Mouse (Mus musculus) kidney, postnatal 0 days (tissue): ENCODE results near the gene Zer1. TPM values are rescaled to one million over a fixed set of nuclear protein-coding genes. Genes with fewer than 3 reads are reported as not detected.
A peak's percentile ranks its signal among the peaks of the same experiment; 100 is the strongest.
"Not testable (repeated sequence)": the region's sequence is repeated elsewhere in the genome, so short reads cannot be mapped to it uniquely, and the experiment has no call there.

Experiments used
- ATAC-seq: fragments of 200-750 bp; cut with Nextera tagmentation; replicated peaks from 2 replicates; pipeline ENCODE4 v1.8.0; 2017; ENCODE audit warnings: low read depth, moderate number of reproducible peaks, moderate TSS enrichment, moderate library complexity; ENCODE audit not compliant: low FRiP score
- DNase-seq: peaks from one replicate; pipeline ENCODE4 v3.0.0-alpha.2; 2016; ENCODE audit warnings: low spot score
- H3K27ac ChIP-seq: fragments of 300-500 bp; sonication (generic); 2 replicates; pipeline ENCODE4 v1.5.1; 2014; ENCODE audit warnings: mild to moderate bottlenecking
- H3K27me3 ChIP-seq: fragments of 300-500 bp; sonication (generic); 2 replicates; pipeline ENCODE4 v1.6.1; 2014; ENCODE audit warnings: low read length, mixed read lengths; ENCODE audit not compliant: insufficient read depth
- H3K36me3 ChIP-seq: fragments of 300-500 bp; sonication (generic); 2 replicates; pipeline ENCODE4 v1.6.1; 2014; ENCODE audit warnings: low read length, mixed read lengths; ENCODE audit not compliant: insufficient read depth
- H3K4me1 ChIP-seq: fragments of 300-500 bp; sonication (generic); replicated peaks from 2 replicates; pipeline ENCODE4 v1.6.1; 2014; ENCODE audit warnings: antibody characterized with exemption, low read length, mixed read lengths; ENCODE audit not compliant: insufficient read depth
- H3K4me2 ChIP-seq: fragments of 300-500 bp; sonication (generic); 2 replicates; pipeline ENCODE4 v1.6.1; 2014; ENCODE audit warnings: mild to moderate bottlenecking, low read length, moderate library complexity, mixed read lengths
- H3K4me3 ChIP-seq: fragments of 300-500 bp; sonication (generic); replicated peaks from 2 replicates; pipeline ENCODE4 v1.5.1; 2014; ENCODE audit warnings: low read depth, low read length
- H3K9ac ChIP-seq: fragments of 300-500 bp; sonication (generic); 2 replicates; pipeline ENCODE4 v1.6.1; 2014; ENCODE audit warnings: low read depth, low read length
- H3K9me3 ChIP-seq: fragments of 300-500 bp; sonication (generic); replicated peaks from 2 replicates; pipeline ENCODE4 v1.6.1; 2016; ENCODE audit warnings: low read length, inconsistent platforms, mixed read lengths
- CTCF ChIP-seq: IDR thresholded peaks from 2 replicates; pipeline ENCODE4 v1.5.1; 2016; ENCODE audit warnings: antibody characterized with exemption, low read depth, mild to moderate bottlenecking, moderate library complexity
- WGBS: fragments of 180-500 bp; shearing (Covaris S2); extraction: QIAGEN DNeasy Blood & Tissue Kit; methylation state at CpG from one replicate; pipeline ENCODE4 v1.1.7; 2014; 5-methylcytosine and 5-hydroxymethylcytosine counted together
- polyA plus RNA-seq: library from polyadenylated mRNA; unstranded; fragments of >200 nt; fragmentation: Nextera tagmentation; extraction: Ambion mirVana; gene quantifications from 2 replicates; pipeline ENCODE4 v1.2.1, GENCODE M21; 2015

Gene Zer1
- polyA plus RNA-seq, 1 experiment from 2014 or later: 4.9 TPM

DNA sequence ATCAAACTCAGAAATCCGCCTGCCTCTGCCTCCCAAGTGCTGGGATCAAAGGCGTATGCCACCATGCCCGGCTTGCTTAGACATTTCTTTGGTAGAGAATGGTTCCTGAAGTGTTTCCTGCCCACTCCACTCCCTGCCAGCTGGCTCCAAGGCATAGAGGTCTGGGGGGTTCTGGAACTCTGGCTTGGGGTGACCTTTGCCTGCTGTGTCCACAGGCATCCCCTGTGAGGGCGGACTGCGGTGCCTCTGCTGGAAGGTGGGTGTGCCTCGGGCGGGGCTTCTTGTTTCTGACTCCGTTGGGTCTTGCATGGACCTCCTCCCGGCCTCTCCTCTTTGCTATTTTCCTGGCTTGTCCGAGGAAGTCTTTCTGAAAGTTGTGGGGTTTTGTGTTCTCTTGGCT is 12.1 kb upstream of the Zer1 start:
- WGBS: 88% methylated on average over 10 of the region's 10 CpGs
- H3K4me2 ChIP-seq: no peak overlapping the region

DNA sequence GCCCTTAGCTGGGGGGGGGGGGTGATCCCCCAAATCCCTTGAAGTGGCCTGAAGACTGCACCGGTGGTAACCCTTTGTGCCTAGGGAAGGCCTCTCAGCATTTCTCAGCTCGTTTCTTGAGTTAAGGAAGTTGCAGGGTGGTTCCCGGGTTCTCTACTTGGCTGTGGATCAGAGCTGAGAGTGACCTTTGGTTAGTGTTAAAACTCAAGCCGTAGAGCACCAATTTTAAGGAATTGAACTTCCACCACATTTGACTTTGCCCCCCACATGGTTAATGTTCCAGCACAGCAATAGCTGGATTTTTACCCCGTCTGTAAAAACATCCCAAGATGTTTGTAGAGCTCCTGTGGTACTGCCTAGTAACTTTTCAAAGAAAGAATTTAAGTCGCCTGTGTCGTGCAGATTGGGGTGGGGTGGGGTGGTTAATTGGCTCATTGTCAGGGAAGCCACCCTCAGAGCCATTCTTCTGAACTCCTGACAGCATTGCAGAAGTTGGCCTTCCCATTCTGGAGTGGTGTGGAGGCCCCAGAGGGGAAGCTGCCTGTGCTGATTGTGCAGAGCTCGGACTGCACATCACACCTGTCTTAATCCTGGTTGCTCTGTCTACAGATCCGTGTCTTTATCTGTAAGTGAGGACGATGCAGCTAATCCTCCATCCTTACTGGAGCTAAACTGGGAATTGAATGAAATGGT is 10.7 kb upstream of the Zer1 start:
- Histone ChIP-seq H3K9me3 (no peaks in the 10 kb centered on the region), H3K27me3 (no peaks in the 10 kb centered on the region), H3K4me2 (peak overlapping the region; percentile 90), H3K4me3 (peak overlapping the region; percentile 92), H3K36me3 (peaks cover 17% of the 10 kb centered on the region), H3K9ac (peak overlapping the region; percentile 80), H3K4me1 (0 out of 2 replicates have a peak, but pooled peaks cover 12% of the 10 kb centered on the region), H3K27ac (peak overlapping the region; percentile 90)
- DNase-seq: peak; percentile 11
- no peak for TF ChIP-seq CTCF
- ATAC-seq: no peak
- WGBS: 54% methylated on average over 10 of the region's 10 CpGs

More for the DNA sequence above, 12.1 kb upstream of the Zer1 start:
- DNase-seq (no peak), ATAC-seq (no peak)
- H3K9ac ChIP-seq: no peak overlapping the region
- H3K36me3 ChIP-seq: peaks cover 30% of the 10 kb centered on the region
- 0 out of 2 replicates have a peak, but pooled peaks cover 12% of the 10 kb centered on the region for H3K4me1 ChIP-seq
- no peak overlapping the region for H3K27ac ChIP-seq
- no peak overlapping the region for H3K4me3 ChIP-seq
- no peaks in the 10 kb centered on the region for H3K27me3 ChIP-seq
- TF ChIP-seq CTCF: no peak
- no peaks in the 10 kb centered on the region for H3K9me3 ChIP-seq

DNA sequence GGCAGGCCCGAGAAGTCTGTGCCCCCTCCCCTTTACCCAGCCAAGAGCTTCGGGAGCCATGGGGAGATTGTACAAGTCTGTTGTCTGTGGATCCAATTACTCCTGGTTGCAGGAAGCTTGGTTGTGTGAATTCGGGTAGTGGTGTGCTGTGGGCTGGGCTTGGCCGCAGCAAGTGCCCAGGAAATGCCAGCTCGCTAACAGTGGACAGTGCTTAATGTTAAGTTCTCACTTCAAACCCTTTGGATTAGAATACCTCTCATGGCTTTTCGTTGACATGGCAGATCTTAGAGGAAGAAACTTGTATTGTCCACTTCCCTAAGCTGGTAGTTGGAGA is 10.0 kb upstream of the Zer1 start:
- H3K36me3 ChIP-seq: peaks cover 15% of the 10 kb centered on the region
- peak overlapping the region; percentile 92 for H3K4me3 ChIP-seq
- 0 out of 2 replicates have a peak, but pooled peaks cover 12% of the 10 kb centered on the region for H3K4me1 ChIP-seq
- H3K27me3 ChIP-seq: no peaks in the 10 kb centered on the region
- peak overlapping the region; percentile 80 for H3K9ac ChIP-seq
- no peaks in the 10 kb centered on the region for H3K9me3 ChIP-seq
- WGBS: 11% methylated on average over 6 of the region's 6 CpGs
- no peak; the same call in 1 of the 2 replicates for ATAC-seq
- H3K27ac ChIP-seq: peak overlapping the region; percentile 90
- no peak for TF ChIP-seq CTCF
- DNase-seq: peak; percentile 10
- H3K4me2 ChIP-seq: peak overlapping the region; percentile 90

DNA sequence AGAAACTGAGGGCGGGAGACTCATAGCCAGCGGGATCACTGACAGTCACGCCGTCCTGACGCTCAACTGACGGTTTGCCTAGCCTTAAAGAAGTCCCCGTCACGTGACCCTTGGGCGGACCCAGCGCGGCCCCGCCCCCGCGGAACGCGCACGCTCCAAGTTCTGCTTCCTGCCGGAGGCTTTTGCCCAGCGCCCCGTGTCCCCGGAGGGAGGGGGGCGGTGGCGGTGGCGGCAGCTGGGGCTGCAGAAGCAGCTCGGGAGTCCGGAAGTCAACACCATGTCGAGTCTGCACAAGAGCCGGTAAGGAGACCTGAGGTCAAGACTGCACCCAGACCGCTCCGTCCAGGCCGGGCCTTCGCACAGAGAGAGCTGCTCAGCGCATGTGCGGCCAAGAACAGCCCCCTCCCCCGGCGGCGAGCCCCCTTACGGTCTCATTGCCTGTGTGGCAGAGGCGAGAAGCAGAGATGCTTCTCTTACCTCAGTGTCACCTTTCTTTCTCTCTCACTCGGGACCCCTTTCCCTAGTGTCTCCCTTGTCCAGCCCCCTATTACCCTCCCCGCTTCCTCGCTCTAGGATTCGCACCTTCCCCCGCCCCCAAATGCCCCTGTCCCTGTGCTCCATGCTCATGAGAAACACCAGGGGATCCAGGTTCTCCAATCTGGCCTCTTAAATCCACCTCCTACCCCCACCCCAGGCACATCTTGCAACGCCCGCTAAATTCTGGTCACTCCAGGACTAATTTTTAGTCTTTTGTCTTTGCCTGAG is 9.4 kb upstream of the Zer1 start, which contains the start of gene Tbc1d13:
Gene Tbc1d13 (plus strand): TSS at position 134 of the 765 bp plus-strand sequence.
- Histone ChIP-seq H3K27me3 (no peaks in the 10 kb centered on the region), H3K4me2 (peak within 1 kb of the TSS; percentile 90), H3K36me3 (peaks cover 12% of the 10 kb centered on the region), H3K9ac (peak within 1 kb of the TSS; percentile 80), H3K4me1 (0 out of 2 replicates have a peak, but pooled peaks cover 12% of the 10 kb centered on the region), H3K9me3 (no peaks in the 10 kb centered on the region), H3K4me3 (peak within 1 kb of the TSS; percentile 92), H3K27ac (peak within 1 kb of the TSS; percentile 90)
- under 1% methylated on average over 42 of the region's 46 CpGs for WGBS
- ATAC-seq (peak; percentile 90), DNase-seq (peak; percentile 97)
- TF ChIP-seq CTCF: peak; percentile 12

DNA sequence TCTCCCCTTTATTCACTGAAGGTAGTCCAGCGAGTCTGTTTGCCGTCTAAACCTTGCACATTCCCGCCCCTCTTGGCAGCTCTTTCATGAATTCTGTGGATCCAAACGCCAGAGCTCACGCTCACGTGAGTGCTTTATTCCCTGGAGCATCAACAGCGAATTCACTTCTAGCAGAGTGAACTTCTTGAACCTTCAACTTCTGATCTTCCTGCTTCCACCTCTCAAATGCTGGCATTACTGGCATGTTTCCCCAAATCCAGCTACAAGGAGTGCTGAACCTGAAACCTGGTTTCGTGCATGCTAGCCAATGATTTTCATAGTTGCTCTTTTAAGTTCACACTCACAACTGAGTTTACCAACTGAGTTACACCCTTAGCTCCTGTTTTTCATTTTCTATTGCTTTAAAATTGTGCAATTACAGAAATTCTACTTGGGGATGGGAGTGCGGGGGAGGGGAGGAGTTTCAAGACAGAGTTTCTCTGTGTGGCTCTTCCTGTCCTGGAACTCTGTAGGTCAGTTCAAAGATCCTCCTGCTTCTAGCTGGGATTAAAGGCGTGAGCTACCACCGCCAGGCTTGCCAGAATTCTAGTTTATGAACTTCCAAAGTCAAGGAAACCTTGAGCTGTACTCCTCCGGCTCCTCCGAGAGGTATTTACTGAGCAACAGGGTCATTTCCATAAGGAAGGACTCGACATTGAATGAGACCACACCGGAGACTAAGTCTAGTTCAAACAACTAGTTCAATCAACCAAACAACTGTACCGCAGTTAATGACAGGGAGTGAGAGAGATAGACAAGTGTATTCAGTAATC is 8.6 kb upstream of the Zer1 start:
- Histone ChIP-seq H3K36me3 (peaks cover 12% of the 10 kb centered on the region), H3K9ac (peak overlapping the region; percentile 80), H3K27me3 (no peaks in the 10 kb centered on the region), H3K4me3 (peak overlapping the region; percentile 92), H3K9me3 (no peaks in the 10 kb centered on the region), H3K4me2 (peak overlapping the region; percentile 90), H3K27ac (peak overlapping the region; percentile 90), H3K4me1 (0 out of 2 replicates have a peak, but pooled peaks cover 12% of the 10 kb centered on the region)
- no peak for TF ChIP-seq CTCF
- whole genome bisulfite sequencing: 11% methylated on average over 16 of the region's 16 CpGs
- peak; percentile 55 for ATAC-seq
- DNase-seq: peak; percentile 69

DNA sequence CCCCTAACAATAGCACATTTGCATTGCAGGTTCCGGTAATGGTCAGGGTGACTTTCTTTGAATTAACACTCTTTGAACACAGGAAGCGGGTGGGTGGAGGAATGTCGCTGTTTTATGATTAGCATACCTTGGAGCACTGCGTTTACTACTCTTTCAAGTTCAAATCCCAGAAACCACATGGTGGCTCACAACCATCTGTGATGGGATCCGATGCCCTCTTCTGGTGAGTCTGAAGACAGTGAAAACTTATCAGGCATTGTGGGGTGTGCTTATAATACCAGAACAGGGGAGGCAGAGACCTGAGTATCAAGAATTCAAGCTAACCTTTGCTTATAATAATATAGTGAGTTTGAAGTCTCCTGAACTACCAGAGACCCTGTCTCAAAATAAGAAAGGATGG is 6.9 kb upstream of the Zer1 start:
- 0 out of 2 replicates have a peak, but pooled peaks cover 12% of the 10 kb centered on the region for H3K4me1 ChIP-seq
- H3K4me3 ChIP-seq, H3K9ac ChIP-seq, H3K4me2 ChIP-seq, DNase-seq, H3K27ac ChIP-seq, H3K27me3 ChIP-seq, H3K36me3 ChIP-seq, ATAC-seq, H3K9me3 ChIP-seq: not testable (repeated sequence)
- 44% methylated on average over 5 of the region's 5 CpGs for WGBS
- peak; percentile 42 for TF ChIP-seq CTCF
